Mouse (Mus musculus) olfactory bulb, adult 2 months (tissue): ENCODE measurements at regions not wholly inside any gene's neighbourhood (a gene's known extent, or its start where the extent isn't known, plus 50 kb on each side); places are given as distances from the start of the nearest gene placed in this dataset.

ENCODE experiments used
- CTCF ChIP-seq: fragments of 200-500 bp; IDR thresholded peaks from 2 replicates; pipeline ENCODE4 v1.5.1; 2012; ENCODE audit warnings: low read depth, mild to moderate bottlenecking, low read length, moderate library complexity; ENCODE audit not compliant: insufficient read depth
- POLR2A ChIP-seq: fragments of 200-500 bp; IDR thresholded peaks from 2 replicates; pipeline ENCODE4 v1.6.1; 2012; ENCODE audit warnings: mild to moderate bottlenecking, low read depth, low read length, moderate library complexity; ENCODE audit not compliant: insufficient read depth

GRCm38 (mm10) chr4:12247994-12248393 lies 76.2 kb upstream of the Fam92a start:
- TF ChIP-seq CTCF (no peak), POLR2A (no peak)
